Mouse (Mus musculus): Measurements from ENCODE around the gene Hist1h2bf. TPM values are rescaled to one million over a fixed set of nuclear protein-coding genes. Genes with fewer than 3 reads are reported as not detected.
"Not testable (repeated sequence)": the region's sequence is repeated elsewhere in the genome, so short reads cannot be mapped to it uniquely, and the experiment has no call there.

Gene Hist1h2bf
- 1.1 and 3.2 TPM in 2 replicates for polyA plus RNA-seq (2015; fragmentation: Nextera tagmentation; extraction: Ambion mirVana)

- H3K27ac ChIP-seq (replicated peaks) = peak within 1 kb of the TSS; percentile 83
- peak within 1 kb of the TSS; percentile 59 for H3K4me2 ChIP-seq (replicated peaks; ENCODE audit: low read depth)
- not testable (repeated sequence) for H3K27me3 ChIP-seq (ENCODE audit: control insufficient read depth, insufficient read depth, low read length); H3K9me3 ChIP-seq (ENCODE audit: control insufficient read depth, low read length); H3K4me1 ChIP-seq (replicated peaks; ENCODE audit: control insufficient read depth, insufficient read depth); H3K36me3 ChIP-seq (ENCODE audit: control insufficient read depth, insufficient read depth, low read length)
- peak; percentile 88 for DNase-seq (ENCODE audit: low spot score)
- WGBS = under 1% methylated on average over 21 of the region's 42 CpGs
- peak within 1 kb of the TSS; percentile 42 for H3K4me3 ChIP-seq (ENCODE audit: low read depth, low read length)
- peak within 1 kb of the TSS; percentile 61 for H3K9ac ChIP-seq (ENCODE audit: low read length)
- peak; percentile 95 for TF ChIP-seq EP300 (optimal IDR thresholded peaks at IDR 0.05)
- ATAC-seq (ENCODE audit: low FRiP score, low TSS enrichment) = peak; percentile 92
These were observed at the start of gene Hist1h2bf, which contains the start of gene Hist1h2ad for GRCm38 (mm10) chr13:23573898-23574524. Hist1h2bf (minus strand) TSS chr13:23574196. Hist1h2ad (plus strand) TSS chr13:23574381.

GRCm38 (mm10) chr13:23622861-23623450 is 49.0 kb upstream of the Hist1h2bf start:
- ATAC-seq (ENCODE audit: low FRiP score, low TSS enrichment) (no peak), DNase-seq (ENCODE audit: low spot score) (no peak)
- Histone ChIP-seq H3K4me3 (ENCODE audit: low read depth, low read length) (peak overlapping the region; percentile 59), H3K27me3 (ENCODE audit: control insufficient read depth, insufficient read depth, low read length) (no peaks in the 10 kb centered on the region), H3K4me2 (replicated peaks; ENCODE audit: low read depth) (peak overlapping the region; percentile 67), H3K9me3 (ENCODE audit: control insufficient read depth, low read length) (no peaks in the 10 kb centered on the region), H3K9ac (ENCODE audit: low read length) (peak overlapping the region; percentile 84), H3K36me3 (ENCODE audit: control insufficient read depth, insufficient read depth, low read length) (no peaks in the 10 kb centered on the region), H3K4me1 (replicated peaks; ENCODE audit: control insufficient read depth, insufficient read depth) (no peaks in the 10 kb centered on the region), H3K27ac (replicated peaks) (peak overlapping the region; percentile 92)
- TF ChIP-seq CTCF (IDR thresholded peaks at IDR 0.05; ENCODE audit: low read depth) (no peak), EP300 (optimal IDR thresholded peaks at IDR 0.05) (no peak)
- WGBS = 23% methylated on average over 7 of the region's 7 CpGs

- H3K27me3 ChIP-seq (ENCODE audit: control insufficient read depth, insufficient read depth, low read length); H3K36me3 ChIP-seq (ENCODE audit: control insufficient read depth, insufficient read depth, low read length); H3K4me1 ChIP-seq (replicated peaks; ENCODE audit: control insufficient read depth, insufficient read depth); H3K9me3 ChIP-seq (ENCODE audit: control insufficient read depth, low read length): not testable (repeated sequence)
- peak within 1 kb of the TSS; percentile 92 for H3K27ac ChIP-seq (replicated peaks)
- peak within 1 kb of the TSS; percentile 67 for H3K4me2 ChIP-seq (replicated peaks; ENCODE audit: low read depth)
- WGBS = under 1% methylated on average over 47 of the region's 53 CpGs
- TF ChIP-seq EP300 (optimal IDR thresholded peaks at IDR 0.05) = peak; percentile 54
- H3K4me3 ChIP-seq (ENCODE audit: low read depth, low read length) = peak within 1 kb of the TSS; percentile 59
- peak within 1 kb of the TSS; percentile 84 for H3K9ac ChIP-seq (ENCODE audit: low read length)
- DNase-seq (ENCODE audit: low spot score) (peak; percentile 93), ATAC-seq (ENCODE audit: low FRiP score, low TSS enrichment) (peak; percentile 93)
These were observed 48.2 kb upstream of the Hist1h2bf start, which contains the start of gene Hist1h1e for GRCm38 (mm10) chr13:23622175-23622671. Hist1h1e (minus strand) TSS chr13:23622558.

- under 1% methylated on average over 18 of the region's 18 CpGs for WGBS
- Histone ChIP-seq H3K4me2 (replicated peaks; ENCODE audit: low read depth) (peak overlapping the region; percentile 67), H3K9ac (ENCODE audit: low read length) (peak overlapping the region; percentile 84), H3K4me3 (ENCODE audit: low read depth, low read length) (peak overlapping the region; percentile 59), H3K27ac (replicated peaks) (peak overlapping the region; percentile 92), H3K36me3 (ENCODE audit: control insufficient read depth, insufficient read depth, low read length) (no peaks in the 10 kb centered on the region), H3K4me1 (replicated peaks; ENCODE audit: control insufficient read depth, insufficient read depth) (no peaks in the 10 kb centered on the region), H3K9me3 (ENCODE audit: control insufficient read depth, low read length) (no peaks in the 10 kb centered on the region), H3K27me3 (ENCODE audit: control insufficient read depth, insufficient read depth, low read length) (no peaks in the 10 kb centered on the region)
- ATAC-seq (ENCODE audit: low FRiP score, low TSS enrichment) (peak; percentile 82), DNase-seq (ENCODE audit: low spot score) (peak; percentile 78)
- no peak for TF ChIP-seq CTCF (IDR thresholded peaks at IDR 0.05; ENCODE audit: low read depth)
- TF ChIP-seq EP300 (optimal IDR thresholded peaks at IDR 0.05) = no peak
These were observed 47.7 kb upstream of the Hist1h2bf start for GRCm38 (mm10) chr13:23621532-23622174.

GRCm38 (mm10) chr13:23620733-23621531 is 46.9 kb upstream of the Hist1h2bf start, which contains the start of gene Hist1h2be:
Hist1h2be (minus strand) TSS chr13:23621124.
- ATAC-seq (ENCODE audit: low FRiP score, low TSS enrichment) = peak; percentile 85
- Histone ChIP-seq H3K9me3 (ENCODE audit: control insufficient read depth, low read length) (no peaks in the 10 kb centered on the region), H3K27me3 (ENCODE audit: control insufficient read depth, insufficient read depth, low read length) (no peaks in the 10 kb centered on the region), H3K36me3 (ENCODE audit: control insufficient read depth, insufficient read depth, low read length) (no peaks in the 10 kb centered on the region), H3K4me2 (replicated peaks; ENCODE audit: low read depth) (peak within 1 kb of the TSS; percentile 67), H3K9ac (ENCODE audit: low read length) (peak within 1 kb of the TSS; percentile 84), H3K27ac (replicated peaks) (peak within 1 kb of the TSS; percentile 92), H3K4me3 (ENCODE audit: low read depth, low read length) (peak within 1 kb of the TSS; percentile 59), H3K4me1 (replicated peaks; ENCODE audit: control insufficient read depth, insufficient read depth) (no peaks in the 10 kb centered on the region)
- TF ChIP-seq CTCF (IDR thresholded peaks at IDR 0.05; ENCODE audit: low read depth) = no peak
- no peak for TF ChIP-seq EP300 (optimal IDR thresholded peaks at IDR 0.05)
- peak; percentile 72 for DNase-seq (ENCODE audit: low spot score)
- WGBS = under 1% methylated on average over 27 of the region's 27 CpGs
